Mouse (Mus musculus) Patski (cell line): ENCODE results near the gene Klhl36. TPM values are rescaled to one million over a fixed set of nuclear protein-coding genes. Genes with fewer than 3 reads are reported as not detected.

ENCODE experiments used
- ATAC-seq: fragments of 100-300 bp; one replicate; pipeline ENCODE4 v1.8.0; 2021
- CTCF ChIA-PET: fragments of 350-600 bp; sonication (Branson Sonifier 250); formaldehyde crosslinking; loops from one replicate; lab custom pipeline; 2022; ENCODE audit warnings: inconsistent platforms; lab: Charles Lee
- POLR2A ChIA-PET: fragments of 350-600 bp; sonication (Branson Sonifier 250); formaldehyde crosslinking; loops from one replicate; lab custom pipeline; 2022; ENCODE audit warnings: antibody characterized with exemption, inconsistent platforms; lab: Charles Lee
- DNase-seq: peaks from one replicate; pipeline ENCODE4 v3.0.0-alpha.2; 2011; ENCODE audit warnings: low read depth, low spot score
- H3K27me3 ChIP-seq: fragments of 371-371 bp; one replicate; pipeline ENCODE4 v1.5.1; 2021
- CTCF ChIP-seq: fragments of 100-300 bp; IDR thresholded peaks from one replicate; pipeline ENCODE4 v1.5.1; 2021
- in situ Hi-C: fragments of 300-500 bp; cut with MboI; formaldehyde crosslinking; loops from 3 replicates; pipeline ENCODE4 v1.11.1; 2018; ENCODE audit warnings: low pct_unique_long_range_greater_than_20kb, mixed read lengths
- polyA plus RNA-seq: library from polyadenylated mRNA; unstranded; gene quantifications from one replicate; pipeline ENCODE4 v1.2.3, GENCODE M21; 2021

Gene Klhl36
- polyA plus RNA-seq, 1 experiment from 2014 or later = 8.6 TPM

DNA sequence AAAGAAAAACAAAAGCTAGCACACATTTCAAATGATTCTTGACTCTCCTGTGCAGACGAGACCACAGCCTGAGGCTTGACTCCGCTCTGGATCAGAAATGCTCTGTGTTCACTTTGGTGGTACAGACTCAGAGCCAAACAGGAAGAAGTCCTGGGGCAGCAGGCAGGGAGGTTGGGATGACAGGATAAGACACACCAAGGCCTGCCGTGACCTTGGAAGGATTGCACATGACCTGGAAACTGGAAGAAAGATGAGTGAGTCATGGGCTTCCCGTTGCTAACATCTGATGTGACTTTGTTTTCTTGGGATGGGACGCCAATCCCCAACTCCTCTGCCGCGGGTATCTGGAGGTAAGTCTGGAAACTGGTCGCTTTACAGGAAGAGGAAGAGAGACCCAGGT lies 39.9 kb downstream of the Klhl36 start:
- ATAC-seq (no peak), DNase-seq (no peak)
- H3K27me3 ChIP-seq = no peaks in the 10 kb centered on the region
- CTCF ChIA-PET = interaction anchor here (1.6 kb wide), 1 partner anchor 14 kb away, joined by 9 read pairs; no protein-coding TSS in a partner anchor
- POLR2A ChIA-PET = no interaction called here
- in situ Hi-C loops = no loop called here
- TF ChIP-seq CTCF = no peak

DNA sequence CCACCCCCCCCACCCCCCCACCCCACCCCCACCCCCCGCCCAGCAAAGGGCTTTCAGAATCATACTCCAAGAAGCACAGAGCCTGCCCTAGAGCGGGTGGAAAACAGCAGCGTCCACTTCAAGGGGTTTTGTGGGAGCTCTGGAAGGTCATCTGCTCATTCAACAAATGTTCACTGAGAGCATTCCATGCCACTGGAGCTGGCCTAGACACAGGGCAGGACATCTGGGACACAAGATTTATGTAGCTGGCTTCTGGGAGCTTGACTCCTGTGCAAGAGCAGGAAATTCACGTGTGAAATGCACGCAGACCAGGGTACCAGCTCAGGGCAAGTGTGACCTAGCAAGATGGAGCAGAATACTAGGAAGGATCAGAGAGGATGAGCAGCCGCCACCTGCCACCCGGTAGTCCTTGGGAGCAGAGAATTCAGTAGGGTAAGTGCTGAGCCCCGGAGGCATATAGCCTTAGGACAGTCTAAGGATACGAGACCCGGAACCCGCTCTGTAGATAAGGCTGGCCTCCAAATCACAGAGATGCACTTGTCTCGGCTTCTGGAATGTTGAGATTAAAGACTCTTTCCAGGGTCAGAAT lies 42.4 kb downstream of the Klhl36 start:
- DNase-seq (no peak), ATAC-seq (no peak)
- no peak for TF ChIP-seq CTCF
- no peaks in the 10 kb centered on the region for H3K27me3 ChIP-seq
- in situ Hi-C loops = no loop called here
- POLR2A ChIA-PET = no interaction called here
- CTCF ChIA-PET = no interaction called here

DNA sequence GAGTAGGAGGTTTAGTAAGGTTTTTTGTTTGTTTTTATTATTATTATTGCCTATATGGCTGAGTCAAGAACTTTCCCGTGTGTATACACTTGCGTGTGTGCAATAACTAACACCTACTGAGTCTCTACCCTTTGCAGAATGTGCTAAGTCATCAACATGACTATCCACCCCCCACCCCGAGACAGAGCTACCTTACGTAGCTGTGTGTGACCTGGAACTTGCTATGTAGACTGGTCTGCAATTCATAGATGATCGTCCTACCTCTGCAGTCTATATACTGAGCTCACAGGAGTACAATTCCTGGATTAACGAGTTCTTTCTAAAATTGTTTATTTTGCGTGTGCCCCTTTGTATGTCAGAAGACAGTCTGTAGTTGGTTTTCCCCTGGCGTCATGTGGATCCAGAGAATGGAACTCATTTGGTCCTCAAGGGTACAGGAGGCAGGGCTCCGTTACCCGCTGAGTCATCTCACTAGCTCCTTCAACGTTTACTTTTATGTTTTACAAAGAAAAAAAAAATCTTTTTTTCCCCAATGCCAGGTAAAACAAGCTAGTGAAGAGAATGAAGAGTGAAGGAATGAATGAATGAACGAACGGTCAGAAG lies 48.0 kb downstream of the Klhl36 start, which contains the start of gene Usp10:
Gene Usp10 (plus strand): TSS at position 417 of the 603 bp plus-strand sequence.
- no peak for TF ChIP-seq CTCF
- in situ Hi-C loops = loop anchor here (10.0 kb wide), 1 partner anchor 225 kb away; no protein-coding TSS in a partner anchor
- ChIA-PET POLR2A (interaction anchor here (1.3 to 1.5 kb wide), 2 partner anchors 9 to 30 kb away, joined by 3 read pairs; no protein-coding TSS in a partner anchor), CTCF (no interaction called here)
- DNase-seq (no peak), ATAC-seq (peak; percentile 13)
- H3K27me3 ChIP-seq = no peaks in the 10 kb centered on the region

GRCm38 (mm10) chr8:119910547-119911257 lies 48.6 kb downstream of the Klhl36 start, which contains the start of gene Gm20388:
Gene Gm20388, plus strand, starts transcription at chr8:119910841.
- no peaks in the 10 kb centered on the region for H3K27me3 ChIP-seq
- CTCF ChIA-PET = no interaction called here
- TF ChIP-seq CTCF = no peak
- in situ Hi-C loops = loop anchor here (10.0 kb wide), 1 partner anchor 226 kb away; no protein-coding TSS in a partner anchor
- DNase-seq (no peak), ATAC-seq (peak; percentile 59)
- POLR2A ChIA-PET = interaction anchor here (1.3 to 1.5 kb wide), 2 partner anchors 10 to 31 kb away, joined by 3 read pairs; no protein-coding TSS in a partner anchor

GRCm38 (mm10) chr8:119911258-119911962 lies 49.3 kb downstream of the Klhl36 start:
- no peaks in the 10 kb centered on the region for H3K27me3 ChIP-seq
- CTCF ChIA-PET = no interaction called here
- ATAC-seq (no peak), DNase-seq (no peak)
- in situ Hi-C loops = loop anchor here (10.0 kb wide), 1 partner anchor 227 kb away; no protein-coding TSS in a partner anchor
- no peak for TF ChIP-seq CTCF
- POLR2A ChIA-PET = interaction anchor here (1.3 kb wide), 1 partner anchor 31 kb away, joined by 3 read pairs; no protein-coding TSS in a partner anchor

DNA sequence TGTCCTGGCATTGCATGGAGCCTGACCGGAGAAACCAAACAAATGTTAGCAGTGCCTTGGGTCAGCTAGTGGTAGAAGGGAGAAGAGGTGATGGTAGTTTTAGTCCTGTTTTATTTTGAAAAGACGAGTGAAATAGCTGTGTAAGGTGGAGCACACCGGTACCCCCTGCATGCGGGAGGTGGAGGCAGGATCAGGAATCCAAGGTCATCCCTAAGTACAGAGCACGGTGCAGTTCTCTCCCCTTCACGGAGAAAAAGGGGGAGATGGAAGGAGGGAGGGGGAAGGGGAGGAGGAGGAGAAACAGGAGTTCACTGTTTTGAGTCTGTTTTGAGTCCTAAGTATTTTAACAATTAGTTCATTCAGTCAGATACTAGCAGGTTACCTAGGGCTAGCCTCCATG lies 50.6 kb downstream of the Klhl36 start:
- DNase-seq = no peak
- ChIA-PET CTCF (interaction anchor here (1.2 to 3.1 kb wide), 2 partner anchors 15 to 25 kb away, joined by 6 to 11 read pairs; no protein-coding TSS in a partner anchor), POLR2A (no interaction called here)
- ATAC-seq = no peak
- in situ Hi-C loops = loop anchor here (10.0 kb wide), 1 partner anchor 228 kb away; no protein-coding TSS in a partner anchor
- H3K27me3 ChIP-seq = no peaks in the 10 kb centered on the region
- no peak for TF ChIP-seq CTCF

DNA sequence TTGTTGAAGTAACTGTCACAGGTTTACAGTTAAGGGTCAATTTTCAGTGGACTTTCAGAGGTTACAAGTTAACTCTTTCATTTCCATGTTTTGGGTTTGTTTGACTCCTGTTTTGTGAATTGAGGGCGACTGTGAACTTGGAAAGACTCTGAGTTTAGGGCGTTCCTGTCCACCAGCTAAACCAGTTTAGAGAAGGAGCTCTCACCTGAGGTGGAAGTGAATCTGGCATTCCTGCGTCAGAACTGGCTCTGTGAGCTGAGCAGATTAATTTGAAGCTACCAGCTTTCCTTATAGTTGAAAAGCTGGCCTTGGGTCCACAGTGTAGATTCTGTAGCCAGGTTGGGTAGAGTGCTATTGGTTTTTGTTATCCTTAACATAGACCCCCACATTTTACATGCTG lies 51.1 kb downstream of the Klhl36 start:
- ChIA-PET CTCF (interaction anchor here (1.2 to 3.1 kb wide), 3 partner anchors 14 to 25 kb away, joined by 3 to 11 read pairs (median 6); no protein-coding TSS in a partner anchor), POLR2A (no interaction called here)
- TF ChIP-seq CTCF = no peak
- H3K27me3 ChIP-seq = no peaks in the 10 kb centered on the region
- ATAC-seq (no peak), DNase-seq (no peak)
- in situ Hi-C loops = loop anchor here (10.0 kb wide), 1 partner anchor 228 kb away; no protein-coding TSS in a partner anchor

DNA sequence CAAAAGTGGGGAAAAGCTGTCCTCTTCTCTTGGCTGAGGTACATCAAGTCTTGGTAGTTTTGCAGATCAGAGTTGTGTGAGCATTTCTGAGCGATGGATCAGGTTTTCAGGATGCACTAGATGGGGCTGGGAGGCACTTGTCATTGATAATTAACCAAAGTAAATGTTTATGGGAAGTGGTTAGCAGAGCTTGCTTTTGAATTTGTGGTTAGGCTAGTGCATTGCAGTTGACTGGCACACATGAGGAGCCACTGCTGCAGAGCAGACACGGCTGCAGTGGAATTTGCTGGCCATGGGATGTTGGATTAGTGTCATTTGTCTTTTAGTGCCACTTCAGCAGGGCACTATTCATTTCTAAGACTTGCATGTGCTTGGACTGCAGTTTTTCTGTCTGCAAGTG lies 52.1 kb downstream of the Klhl36 start:
- POLR2A ChIA-PET = no interaction called here
- ATAC-seq = peak; percentile 44
- in situ Hi-C loops = loop anchor here (10.0 kb wide), 1 partner anchor 229 kb away; no protein-coding TSS in a partner anchor

DNA sequence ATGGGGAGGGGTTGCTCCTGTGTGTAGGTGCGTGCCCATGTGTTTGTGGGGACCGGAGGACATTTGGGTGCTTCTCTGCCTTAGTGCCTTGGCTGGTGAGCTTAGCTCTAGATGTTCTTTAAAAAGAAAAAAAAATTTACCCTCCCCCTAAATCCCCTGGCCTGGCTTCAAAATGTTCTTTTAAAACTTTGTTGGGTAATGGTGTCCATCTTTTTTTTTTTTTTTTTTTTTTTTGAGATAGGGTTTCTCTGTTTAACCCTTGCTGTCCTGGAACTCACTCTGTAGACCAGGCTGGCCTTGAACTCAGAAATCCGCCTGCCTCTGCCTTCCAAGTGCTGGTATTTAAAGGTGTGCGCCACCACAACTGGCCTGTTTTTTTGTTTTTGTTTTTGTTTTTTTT lies 53.2 kb downstream of the Klhl36 start:
- no peak for ATAC-seq
- CTCF ChIA-PET = interaction anchor here (1.1 to 3.1 kb wide), 3 partner anchors 10 to 28 kb away, joined by 6 to 11 read pairs (median 7); no protein-coding TSS in a partner anchor
- no peak for TF ChIP-seq CTCF
- DNase-seq = no peak
- in situ Hi-C loops = loop anchor here (10.0 kb wide), 1 partner anchor 230 kb away; no protein-coding TSS in a partner anchor
- POLR2A ChIA-PET = interaction anchor here (0.6 to 0.7 kb wide), 3 partner anchors 12 to 152 kb away, joined by 3 to 5 read pairs (median 5); no protein-coding TSS in a partner anchor
- no peaks in the 10 kb centered on the region for H3K27me3 ChIP-seq

More for the DNA sequence above, 52.1 kb downstream of the Klhl36 start:
- no peak for TF ChIP-seq CTCF
- CTCF ChIA-PET = interaction anchor here (1.0 to 3.1 kb wide), 4 partner anchors 14 to 136 kb away, joined by 3 to 11 read pairs (median 5); partner anchors contain the start of gene Tldc1
- DNase-seq = peak; percentile 60
- no peaks in the 10 kb centered on the region for H3K27me3 ChIP-seq
